Mouse (Mus musculus) testis, postnatal 14 days (tissue): ENCODE measurements at regions not wholly inside any gene's neighbourhood (a gene's known extent, or its start where the extent isn't known, plus 50 kb on each side); places are given as distances from the start of the nearest gene placed in this dataset.

ENCODE experiments used
- DNase-seq: peaks from one replicate; pipeline ENCODE4 v3.0.0; 2021; ENCODE audit warnings: low spot score

DNA sequence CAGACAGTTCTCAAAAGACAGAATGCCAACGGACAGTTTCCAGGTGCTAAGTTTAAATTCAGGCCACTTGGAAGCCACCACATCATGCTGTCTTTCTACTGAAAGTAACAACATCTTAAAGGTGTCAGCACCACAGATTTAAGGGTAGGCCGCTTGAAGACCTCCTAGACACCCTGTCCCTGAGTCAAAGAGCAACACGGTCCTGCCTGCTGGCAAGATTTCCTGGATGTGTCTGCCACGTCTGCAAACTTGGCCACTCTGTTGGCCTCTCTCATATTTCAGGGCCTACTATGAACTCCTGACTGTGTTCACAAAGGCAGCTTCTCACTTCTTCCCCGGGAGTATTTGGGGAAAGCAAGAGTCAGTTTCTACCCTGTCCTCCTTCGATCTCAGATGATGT is 194.7 kb upstream of the Esrrg start:
- DNase-seq, result no peak

DNA sequence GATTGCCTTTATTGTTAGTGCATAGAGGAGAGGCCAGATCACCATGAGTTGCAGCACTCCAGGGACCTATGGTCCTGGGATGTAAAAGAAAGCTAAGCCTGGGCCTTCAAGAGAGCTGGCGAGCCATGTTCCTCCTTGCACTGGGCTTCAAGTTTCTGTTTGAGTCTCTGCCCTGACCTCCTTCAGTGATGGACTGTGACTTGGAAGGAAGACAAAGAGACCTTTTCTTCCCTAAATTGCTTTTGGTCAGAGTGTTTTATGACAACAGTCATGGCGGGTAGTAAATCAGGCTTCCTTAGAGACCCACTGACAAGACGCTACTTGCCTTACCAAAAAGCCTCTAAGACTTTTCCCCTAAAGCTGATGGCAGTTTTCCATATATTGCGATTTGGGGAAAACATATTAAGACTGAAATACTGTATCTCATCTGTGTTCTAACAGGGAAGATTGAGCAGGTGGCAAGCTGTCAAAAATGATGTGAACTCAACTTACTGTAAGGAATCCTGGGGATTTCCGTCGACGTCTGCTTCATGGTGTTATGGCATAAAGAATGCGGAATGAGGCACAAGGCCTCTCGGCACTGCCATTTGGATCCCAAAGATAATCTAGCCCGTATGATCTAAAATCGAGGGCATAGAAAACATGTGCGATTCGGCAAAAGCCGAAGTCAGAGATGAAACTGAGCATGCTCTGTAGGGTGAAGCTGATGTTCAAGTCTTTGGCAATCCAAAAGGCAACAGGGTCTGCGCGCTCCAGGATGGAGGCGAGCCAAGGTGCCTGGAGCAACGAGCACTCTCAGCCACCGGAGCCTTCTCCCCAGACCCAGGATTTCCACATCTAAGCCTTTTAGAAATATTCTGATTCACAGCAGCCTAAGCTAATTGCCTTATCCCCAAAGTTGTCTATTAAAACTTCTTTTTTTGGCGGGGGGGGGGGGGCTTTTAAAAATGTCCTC is 190.1 kb upstream of the Esrrg start:
- DNase-seq, result no peak

DNA sequence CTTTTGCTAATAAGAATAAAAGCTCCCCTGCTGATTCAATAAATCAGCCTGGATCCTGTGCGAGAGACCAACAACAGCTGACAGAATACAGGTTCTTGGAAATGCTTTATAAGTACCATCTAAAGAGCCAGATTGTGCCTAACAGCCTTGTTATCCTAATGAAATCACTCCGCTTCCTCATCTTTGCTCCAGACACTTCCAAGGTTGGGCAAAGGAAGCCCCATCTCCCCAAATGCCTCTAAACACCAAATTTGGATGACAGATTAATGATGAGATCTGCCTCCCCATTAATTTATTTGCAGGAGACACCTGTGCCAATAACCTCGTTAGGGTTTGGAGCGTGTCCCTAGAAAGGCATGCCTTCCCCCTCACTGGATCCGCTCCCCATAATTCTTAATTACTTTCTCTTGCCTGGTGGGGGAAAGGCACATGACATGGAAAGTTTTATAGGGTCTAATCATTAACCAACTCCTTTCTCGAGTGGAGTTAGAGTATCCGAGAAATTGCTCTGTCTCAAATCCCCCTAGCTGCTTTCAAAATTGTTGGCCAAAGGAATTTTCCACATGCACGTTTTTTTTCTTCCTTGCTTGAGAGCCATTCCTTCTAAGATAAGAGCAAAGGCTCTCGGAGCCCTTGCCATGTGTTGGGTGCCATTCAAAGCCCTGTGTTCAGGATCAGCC is 179.9 kb upstream of the Esrrg start:
- no peak for DNase-seq

DNA sequence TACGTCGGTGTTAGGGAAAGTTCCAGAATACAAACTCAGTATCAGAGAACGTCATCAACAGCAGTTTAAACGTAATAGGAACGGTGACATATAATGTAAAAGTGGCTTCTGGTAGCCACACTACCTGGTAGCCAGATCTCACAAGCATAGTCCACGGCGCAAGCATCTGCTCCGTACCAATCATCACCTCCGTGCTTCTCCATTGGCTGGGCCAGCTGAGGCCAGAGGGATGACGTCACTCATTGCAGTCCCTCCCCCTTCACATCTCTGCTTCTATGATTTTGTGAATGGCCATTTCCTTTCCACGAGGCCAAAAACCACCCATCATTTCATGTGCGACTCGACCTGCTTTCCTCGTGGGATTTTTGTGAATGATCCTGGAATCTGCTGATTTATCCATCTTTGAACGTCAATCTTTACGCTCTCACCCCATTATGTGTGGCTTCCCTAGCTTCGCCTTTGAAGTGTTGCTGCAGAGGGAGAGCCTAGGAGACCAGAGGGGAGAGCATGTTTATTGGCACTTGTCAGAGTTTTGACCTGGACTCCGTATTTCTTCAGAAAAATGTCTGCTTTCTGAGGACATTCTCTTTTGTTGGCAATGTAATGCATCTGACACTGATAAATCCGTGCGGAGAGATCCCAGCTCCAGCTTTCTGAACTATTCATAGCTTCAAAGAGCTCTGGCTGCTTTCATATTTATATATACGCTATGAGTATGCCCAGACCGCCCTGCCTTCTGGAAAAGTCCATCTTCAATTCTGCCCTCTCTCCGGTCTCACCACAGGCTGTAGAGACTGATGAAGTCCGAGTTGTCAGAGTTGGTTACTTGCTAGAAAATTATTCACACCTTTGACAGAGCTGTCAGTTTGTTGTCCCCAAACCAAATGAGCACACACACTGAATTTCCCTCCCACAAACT is 174.6 kb upstream of the Esrrg start:
- DNase-seq, result no peak

DNA sequence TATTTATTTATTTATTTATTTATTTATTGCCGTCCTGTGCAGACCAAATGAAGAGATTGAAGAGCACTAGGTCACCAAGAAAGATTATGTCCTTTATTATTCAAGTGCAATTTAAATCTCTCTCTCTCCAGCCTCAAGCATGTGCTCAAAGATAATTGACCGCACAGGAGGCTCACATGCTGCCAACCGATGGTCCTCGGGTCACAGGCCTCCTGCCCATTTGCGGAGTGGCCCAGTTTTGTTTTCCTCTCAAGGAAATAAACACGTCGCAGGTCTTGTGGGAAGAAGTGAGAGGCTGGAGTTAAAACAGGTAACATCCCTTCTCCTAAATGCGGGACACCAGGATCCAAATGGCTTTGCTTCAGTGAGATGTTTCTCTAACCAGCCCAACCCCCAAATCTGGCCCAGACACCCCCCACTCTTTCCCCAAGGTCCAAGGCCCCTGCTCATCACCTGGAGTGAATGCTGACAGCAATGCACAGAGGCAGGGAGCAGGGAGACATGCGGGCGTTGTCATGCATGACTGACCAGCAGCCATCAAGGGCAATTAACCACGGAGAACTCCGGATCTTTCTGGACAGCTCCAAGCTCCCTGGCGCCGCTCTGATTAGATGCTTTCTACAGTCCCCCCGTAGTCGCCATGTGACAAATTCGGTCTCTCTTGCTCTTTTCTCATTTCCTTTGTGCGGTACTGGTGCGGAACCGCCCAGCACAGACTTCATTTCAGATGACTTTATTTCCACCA is 169.2 kb upstream of the Esrrg start:
- DNase-seq, result no peak

DNA sequence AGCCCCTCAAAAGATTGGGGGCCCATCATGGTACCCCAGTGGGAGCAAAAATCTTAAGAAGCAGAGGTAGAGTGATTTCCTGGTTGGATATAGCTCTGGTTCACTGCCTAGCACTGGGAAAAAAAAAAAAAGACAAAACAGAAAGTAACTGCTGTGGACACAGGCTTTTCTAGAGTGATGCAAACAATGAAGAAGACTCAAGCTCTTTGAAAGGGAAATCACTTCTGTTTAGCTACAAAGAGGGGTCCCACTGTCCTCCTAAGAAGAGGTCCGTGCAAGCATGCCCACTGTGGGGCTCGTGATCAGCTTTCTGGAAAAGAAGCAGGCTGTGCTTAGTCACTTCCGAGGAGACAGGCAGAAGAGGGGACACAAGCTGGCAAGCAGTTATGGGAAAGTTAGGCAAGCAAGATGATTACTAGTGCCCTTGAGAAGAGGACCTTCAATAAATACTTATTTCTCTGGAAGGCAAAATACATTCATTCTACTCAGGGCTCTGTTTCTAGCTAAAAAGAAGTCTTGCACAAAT is 166.9 kb upstream of the Esrrg start:
- DNase-seq, result no peak

DNA sequence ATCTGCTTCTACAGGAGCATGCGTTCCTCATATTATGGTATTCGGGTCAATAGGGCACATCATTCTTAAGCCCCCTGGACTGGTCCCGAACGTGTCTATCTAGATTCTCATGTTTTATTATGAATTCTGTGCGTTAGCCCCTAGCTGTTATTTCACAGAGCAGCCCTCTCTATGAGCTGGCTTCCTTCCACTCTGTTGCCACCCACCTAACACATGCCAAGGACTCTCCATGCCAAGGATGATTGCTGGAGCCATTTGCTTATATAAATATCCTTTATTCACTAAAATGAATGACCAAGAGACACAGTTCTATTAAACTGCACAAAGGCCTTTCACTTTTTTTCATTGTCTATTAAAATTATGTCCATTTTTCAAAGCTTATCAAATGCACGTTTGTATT is 162.1 kb upstream of the Esrrg start:
- no peak for DNase-seq

DNA sequence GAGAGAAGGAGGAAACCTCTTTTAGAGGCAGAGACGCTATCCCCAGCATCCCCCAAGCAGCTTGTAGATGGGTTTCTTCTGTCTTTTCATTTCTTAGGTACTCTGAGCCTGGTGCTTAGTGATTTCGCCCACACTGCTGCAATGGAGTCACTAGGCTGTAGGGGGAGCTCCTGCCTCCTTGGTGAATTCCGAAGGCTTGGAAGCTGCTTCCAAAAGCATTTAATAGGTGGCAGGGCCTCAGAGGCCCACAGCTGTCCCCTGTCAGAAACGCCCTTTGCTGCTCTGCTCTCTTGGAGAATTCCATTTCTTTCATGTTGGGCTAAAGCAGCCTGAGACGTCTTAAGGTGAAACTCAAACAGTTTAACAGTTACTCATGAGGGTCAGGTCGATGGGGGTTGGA is 160.4 kb upstream of the Esrrg start:
- DNase-seq, result peak; percentile 20

DNA sequence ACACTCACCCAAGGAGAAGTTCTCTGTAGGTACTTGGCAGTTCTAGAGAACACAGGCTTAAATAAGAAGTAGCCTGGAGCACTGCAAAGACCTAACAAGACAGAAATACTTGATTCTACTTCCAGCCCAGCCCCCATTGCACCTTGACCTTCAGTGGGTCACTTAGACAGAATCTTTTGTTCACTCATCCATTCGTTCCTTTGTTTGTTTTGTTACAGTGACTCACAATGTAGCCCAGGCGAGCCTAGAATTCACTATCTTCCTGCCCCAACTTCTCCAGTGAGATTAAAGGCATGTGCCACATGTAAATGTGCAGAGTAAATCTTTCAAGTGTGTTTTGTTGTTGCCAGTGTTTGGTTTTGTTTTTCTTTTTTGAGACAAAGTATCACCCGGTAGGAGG is 158.5 kb upstream of the Esrrg start:
- DNase-seq, result peak; percentile 16

DNA sequence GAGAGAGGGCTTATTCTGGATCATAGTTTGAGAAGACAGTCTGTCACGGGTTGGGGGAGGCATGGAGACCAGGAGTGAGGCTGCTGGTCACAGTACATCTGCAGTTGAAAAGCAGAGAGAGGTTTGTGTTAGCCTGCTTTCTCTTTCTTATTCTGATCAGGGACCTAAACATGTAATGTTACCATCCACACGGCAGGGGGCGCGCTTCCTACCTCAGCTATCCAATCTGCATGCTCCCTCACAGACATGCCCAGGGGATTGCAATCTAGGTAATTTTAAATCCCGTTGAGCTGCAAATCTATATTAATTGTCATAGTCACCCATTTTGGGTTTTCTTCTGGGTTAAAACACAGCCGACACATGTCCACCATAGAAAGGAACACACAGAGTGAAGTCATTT is 156.4 kb upstream of the Esrrg start:
- no peak for DNase-seq

DNA sequence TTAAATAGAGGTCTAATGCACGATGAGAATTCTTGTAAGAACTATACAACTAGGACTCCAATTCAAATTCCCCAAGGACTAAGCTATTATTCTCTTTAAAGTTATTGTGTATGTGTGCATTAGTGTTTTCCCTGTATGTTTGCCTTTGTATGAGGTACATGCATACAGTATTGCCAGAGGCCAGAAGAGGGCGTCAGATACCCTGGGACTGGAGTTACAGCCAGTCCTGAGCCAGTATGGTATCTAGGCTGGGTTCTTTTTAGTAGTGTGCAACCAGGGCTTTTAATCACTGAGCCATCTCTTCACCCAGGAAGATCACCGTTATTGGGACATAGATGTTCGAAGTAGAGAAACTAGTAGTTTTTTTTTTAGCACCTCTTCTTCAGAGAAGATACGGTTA is 154.2 kb upstream of the Esrrg start:
- no peak for DNase-seq

DNA sequence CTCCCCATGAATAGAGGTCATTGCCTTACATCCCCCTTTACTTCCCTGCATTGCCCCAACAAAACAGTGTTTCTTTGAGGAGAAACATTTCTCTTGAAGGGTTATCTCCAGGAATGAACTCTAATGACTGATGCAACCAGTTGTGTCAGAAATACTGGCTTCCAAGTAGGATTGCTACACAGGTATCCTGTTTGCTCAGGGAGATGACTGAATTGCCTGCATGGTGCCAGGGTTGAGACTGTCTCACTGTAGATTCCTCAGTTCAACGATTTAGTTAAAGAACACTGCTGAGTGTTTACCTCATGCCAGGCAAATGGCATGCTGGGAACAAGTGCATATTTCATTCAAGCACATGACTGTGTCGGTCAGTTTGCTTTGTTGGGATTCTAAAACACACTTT is 123.8 kb upstream of the Esrrg start:
- no peak for DNase-seq

DNA sequence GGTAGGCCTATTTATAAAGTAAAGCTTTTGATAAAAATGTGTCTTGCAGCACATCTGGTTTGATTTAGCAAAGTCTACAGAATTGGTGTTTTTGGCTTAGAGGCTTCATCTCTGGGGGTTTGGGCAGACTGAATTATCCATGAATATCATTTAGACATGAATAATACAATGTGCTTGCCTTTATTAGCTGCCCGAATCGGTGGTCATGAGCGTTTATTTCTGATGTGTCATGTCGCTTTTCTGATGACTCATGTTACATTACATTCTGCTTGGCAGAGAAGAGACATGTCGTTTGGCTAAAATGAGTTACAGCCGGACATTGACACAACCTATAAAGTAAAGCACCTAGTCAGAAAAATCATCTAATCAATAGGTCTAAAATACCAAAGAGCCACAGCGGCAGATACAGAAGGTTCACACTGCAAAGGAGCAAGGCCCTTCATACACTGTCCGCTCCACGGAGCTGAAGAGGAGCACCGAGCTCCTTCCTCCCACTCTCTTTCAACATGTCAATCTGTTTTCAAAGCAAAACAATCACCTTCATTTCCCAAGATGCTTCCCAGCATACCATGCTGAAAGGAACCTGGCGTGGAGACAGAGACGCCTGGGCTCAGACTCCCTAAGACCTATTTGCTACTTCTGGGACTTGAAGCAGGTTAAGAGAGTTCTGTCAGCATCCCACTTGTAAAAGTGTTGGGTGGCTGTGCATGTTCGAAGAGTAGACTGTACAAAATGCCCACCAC is 120.5 kb upstream of the Esrrg start:
- DNase-seq, result no peak

DNA sequence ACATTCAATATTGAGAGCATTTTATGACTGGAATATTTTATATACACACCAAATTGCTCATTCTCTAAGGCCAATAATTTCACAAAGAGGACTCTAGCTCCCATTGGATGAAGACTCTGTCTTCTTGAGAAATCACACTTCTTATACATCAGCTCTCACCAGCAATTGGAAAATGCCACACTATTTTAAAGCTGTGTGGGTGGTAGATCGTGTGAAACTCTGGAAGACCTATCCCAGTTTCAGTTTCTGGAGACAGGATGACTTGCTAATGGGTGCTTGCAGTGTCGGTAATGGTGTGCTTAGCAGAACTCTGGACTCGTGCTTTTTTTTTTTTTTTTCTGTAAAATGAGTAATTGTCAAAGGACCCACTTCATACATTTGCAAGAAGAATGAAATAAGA is 119.1 kb upstream of the Esrrg start:
- no peak for DNase-seq

DNA sequence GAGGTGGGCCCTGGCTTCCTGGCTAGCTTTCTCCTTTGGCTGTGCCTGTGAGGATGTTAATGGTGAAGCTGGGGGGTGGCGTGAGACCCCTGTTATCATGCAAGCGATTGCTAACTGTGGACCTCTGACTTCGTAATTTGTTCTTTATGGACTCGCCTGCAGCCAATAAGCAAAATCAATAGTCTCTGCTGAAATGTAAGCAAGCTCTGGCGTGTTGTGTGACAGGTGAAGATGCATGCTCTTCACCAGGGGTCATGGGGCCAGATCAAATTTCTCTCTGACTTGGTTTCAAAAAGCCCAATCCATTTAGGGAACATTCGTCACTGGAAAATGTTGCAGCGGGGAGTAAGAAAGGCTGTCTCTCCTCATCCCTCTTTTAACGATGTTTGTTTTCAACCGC is 103.2 kb upstream of the Esrrg start:
- DNase-seq, result no peak

DNA sequence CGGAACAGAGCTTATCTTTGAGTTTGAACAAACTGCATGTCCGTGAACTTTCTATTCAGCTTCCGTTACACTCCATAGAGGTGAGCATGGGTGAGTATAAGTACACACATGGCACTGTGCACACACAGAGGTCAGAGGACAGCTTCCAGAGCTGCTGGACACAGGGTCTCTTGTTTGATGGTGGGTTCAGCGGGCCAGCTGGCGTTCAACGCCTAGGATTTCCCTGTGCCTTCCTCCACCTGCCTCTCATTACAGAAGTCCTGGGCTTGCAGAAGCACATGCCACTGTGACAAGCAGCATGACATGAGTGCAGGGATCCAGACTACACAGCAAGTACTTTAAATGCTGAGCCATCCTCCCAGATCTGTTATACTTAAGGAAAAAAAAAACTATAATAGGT is 101.4 kb upstream of the Esrrg start:
- DNase-seq, result no peak

DNA sequence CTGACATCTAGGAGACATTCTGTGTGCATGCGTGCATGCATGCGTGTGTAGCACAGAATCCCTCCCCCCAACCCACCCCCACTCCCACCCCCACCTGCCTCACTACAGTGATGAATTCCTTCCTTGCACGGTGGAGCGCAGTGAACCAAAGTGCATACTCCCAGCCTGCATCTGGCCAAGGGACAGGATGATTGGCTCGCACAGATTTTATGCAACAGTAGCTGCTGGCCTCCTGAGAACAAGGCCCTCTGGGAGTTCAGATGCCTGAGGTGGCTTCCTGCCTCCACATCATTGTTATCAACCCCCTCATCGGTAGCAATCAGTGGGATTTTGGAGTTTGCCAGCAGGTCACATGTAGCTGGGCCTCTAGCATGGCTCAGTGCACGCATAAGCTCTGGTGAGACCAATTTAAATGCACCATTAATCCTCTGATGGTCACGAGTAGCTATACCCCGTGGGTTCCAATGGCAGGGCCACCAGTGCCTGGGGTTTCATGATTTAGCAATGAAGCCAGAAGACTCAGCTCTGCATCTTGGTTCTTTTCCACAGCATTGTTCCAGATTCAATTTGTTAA is 77.2 kb upstream of the Esrrg start:
- DNase-seq, result no peak

DNA sequence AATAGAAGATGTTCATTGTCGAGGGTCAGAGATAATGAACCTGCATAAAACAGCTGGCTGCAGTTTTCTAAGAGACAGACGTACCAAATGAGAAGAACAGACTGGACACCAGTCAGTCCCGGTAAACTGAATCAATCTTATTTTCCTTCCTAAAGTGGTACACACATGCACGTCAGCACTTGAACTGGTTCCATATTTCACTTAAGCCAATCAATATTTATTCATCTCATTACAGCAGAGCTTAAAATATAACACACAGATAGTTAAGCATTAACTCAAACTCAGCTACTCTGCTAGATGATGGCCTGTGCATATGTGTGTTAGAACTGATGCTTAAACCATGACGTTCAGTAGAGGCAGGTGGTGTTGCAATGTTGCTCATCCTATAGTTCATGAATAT is 72.3 kb upstream of the Esrrg start:
- DNase-seq, result no peak

DNA sequence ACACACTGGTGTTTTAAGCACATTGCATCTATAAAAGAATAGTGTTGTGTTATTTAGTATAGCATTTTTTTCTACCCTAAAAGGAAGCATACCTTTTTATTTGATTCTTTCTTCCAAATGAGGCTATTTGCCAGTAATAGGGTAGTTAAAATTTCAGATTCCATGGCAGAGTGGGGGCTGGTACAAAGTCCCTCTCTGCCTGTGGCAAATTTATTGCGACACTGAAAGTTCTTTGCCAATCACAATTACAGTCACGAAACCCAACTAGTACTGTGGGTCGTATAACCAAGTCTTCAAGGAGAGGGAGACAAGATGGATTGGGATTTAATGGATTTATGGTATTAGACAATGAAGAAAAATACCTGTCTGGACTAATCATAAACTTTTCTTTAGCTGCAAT is 51.9 kb upstream of the Esrrg start:
- no peak for DNase-seq
